Mouse (Mus musculus): ENCODE measurements around the gene Cdk15.

The Cdk15 gene

GRCm38 (mm10) chr1:59321880-59322836 is 65.5 kb downstream of the Cdk15 start:
- DNase-seq (ENCODE audit: inconsistent ontology term): no peak

GRCm38 (mm10) chr1:59326854-59327395 is 70.2 kb downstream of the Cdk15 start:
- peak; percentile 83 for DNase-seq (ENCODE audit: inconsistent ontology term)

GRCm38 (mm10) chr1:59332737-59333385 is 76.2 kb downstream of the Cdk15 start:
- DNase-seq (ENCODE audit: inconsistent ontology term): no peak

GRCm38 (mm10) chr1:59333386-59333759 is 76.7 kb downstream of the Cdk15 start:
- DNase-seq (ENCODE audit: inconsistent ontology term): no peak

GRCm38 (mm10) chr1:59333860-59334561 is 77.3 kb downstream of the Cdk15 start:
- DNase-seq (ENCODE audit: inconsistent ontology term): no peak

GRCm38 (mm10) chr1:59334562-59334890 is 77.8 kb downstream of the Cdk15 start:
- no peak for DNase-seq (ENCODE audit: inconsistent ontology term)

- DNase-seq (ENCODE audit: inconsistent ontology term): no peak
These were observed 79.5 kb downstream of the Cdk15 start for GRCm38 (mm10) chr1:59336256-59336655.

GRCm38 (mm10) chr1:59340814-59341588 is 84.3 kb downstream of the Cdk15 start:
- DNase-seq (ENCODE audit: inconsistent ontology term): peak; percentile 92

- no peak for DNase-seq (ENCODE audit: inconsistent ontology term)
These were observed 85.0 kb downstream of the Cdk15 start for GRCm38 (mm10) chr1:59341697-59342096.

GRCm38 (mm10) chr1:59342146-59342545 is 85.4 kb downstream of the Cdk15 start:
- no peak for DNase-seq (ENCODE audit: inconsistent ontology term)

- no peak for DNase-seq (ENCODE audit: inconsistent ontology term)
These were observed 96.0 kb downstream of the Cdk15 start for GRCm38 (mm10) chr1:59352706-59353105.

- no peak for DNase-seq (ENCODE audit: inconsistent ontology term)
These were observed 98.7 kb downstream of the Cdk15 start for GRCm38 (mm10) chr1:59355440-59355839.

GRCm38 (mm10) chr1:59359136-59359535 is 102.4 kb downstream of the Cdk15 start:
- DNase-seq (ENCODE audit: inconsistent ontology term): no peak

GRCm38 (mm10) chr1:59360834-59361233 is 104.1 kb downstream of the Cdk15 start:
- no peak for DNase-seq (ENCODE audit: inconsistent ontology term)

- no peak for DNase-seq (ENCODE audit: inconsistent ontology term)
These were observed 104.8 kb downstream of the Cdk15 start for GRCm38 (mm10) chr1:59361460-59361859.

- DNase-seq (ENCODE audit: inconsistent ontology term): no peak
These were observed 105.3 kb downstream of the Cdk15 start for GRCm38 (mm10) chr1:59361966-59362365.

GRCm38 (mm10) chr1:59364463-59365040 is 107.8 kb downstream of the Cdk15 start:
- DNase-seq (ENCODE audit: inconsistent ontology term): no peak

GRCm38 (mm10) chr1:59367928-59368648 is 111.4 kb downstream of the Cdk15 start:
- DNase-seq (ENCODE audit: inconsistent ontology term): no peak

GRCm38 (mm10) chr1:59368649-59369319 is 112.1 kb downstream of the Cdk15 start:
- DNase-seq (ENCODE audit: inconsistent ontology term): no peak

GRCm38 (mm10) chr1:59369320-59369685 is 112.6 kb downstream of the Cdk15 start:
- DNase-seq (ENCODE audit: inconsistent ontology term): no peak
